Mouse (Mus musculus): ENCODE measurements around the gene Ufsp1.
"Not testable (repeated sequence)": the region's sequence is repeated elsewhere in the genome, so short reads cannot be mapped to it uniquely, and the experiment has no call there.

- TF ChIP-seq CTCF (conservative IDR thresholded peaks at IDR 0.05; ENCODE audit: low read length); NANOG (IDR thresholded peaks at IDR 0.05; ENCODE audit: borderline replicate concordance, low read length): not testable (repeated sequence)
Observed at GRCm38 (mm10) chr5:137284411-137284810, 10.0 kb upstream of the Ufsp1 start.
